Mouse (Mus musculus): ENCODE results near the gene Ly6g5c. TPM values are rescaled to one million over a fixed set of nuclear protein-coding genes. Genes with fewer than 3 reads are reported as not detected.

The Ly6g5c gene
- polyA plus RNA-seq, 1 experiment from 2014 or later, result not detected

DNA sequence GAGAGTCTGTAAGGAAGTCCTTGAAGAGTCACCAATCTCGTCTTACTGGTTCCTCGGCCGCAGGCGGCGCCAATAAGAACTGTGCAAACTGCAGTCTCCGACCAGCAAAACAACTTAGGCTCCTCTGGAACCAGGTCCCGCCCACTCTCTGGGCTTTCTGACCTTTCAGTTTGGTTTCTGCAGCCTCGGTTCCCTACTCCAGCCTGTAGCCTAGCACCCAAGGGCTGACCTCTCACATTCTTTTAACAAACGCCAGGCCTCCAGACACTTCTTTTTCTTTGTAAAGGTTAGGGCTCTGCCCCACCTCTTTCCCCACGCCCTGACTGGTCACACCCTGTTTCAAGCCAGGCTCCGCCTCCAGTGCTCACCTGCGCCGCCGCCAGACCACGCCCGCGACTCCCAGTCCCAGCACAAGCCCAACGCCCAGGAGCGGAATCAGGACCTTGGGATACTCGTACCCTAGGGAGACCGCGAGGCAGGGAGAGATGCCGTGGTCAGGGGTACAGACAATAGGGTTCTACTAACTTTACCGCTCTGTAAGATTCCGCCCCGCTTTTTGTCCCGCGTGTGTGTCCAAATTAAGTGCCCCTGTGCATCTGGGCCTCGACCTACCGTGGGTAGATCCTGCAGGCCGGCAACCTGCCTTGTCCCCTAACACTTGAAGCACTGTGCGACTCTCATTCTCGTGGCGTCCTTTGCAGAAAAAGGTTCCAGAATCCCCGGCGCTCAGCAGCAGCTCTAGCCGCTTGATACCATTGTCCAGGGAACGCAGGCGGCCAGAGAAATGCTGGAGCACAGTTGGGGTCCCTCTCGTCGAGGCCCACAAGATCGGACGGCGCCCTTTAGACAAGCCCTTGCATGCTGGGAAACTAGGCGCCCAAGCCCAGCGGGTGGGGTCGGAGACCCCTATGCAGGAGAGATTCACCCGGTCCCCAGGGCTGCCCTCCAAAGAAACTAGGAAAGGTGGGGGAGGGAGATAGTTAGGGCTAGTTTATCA is 42.8 kb upstream of the Ly6g5c start, which contains the start of gene Ly6g6c:
Gene Ly6g6c (plus strand): TSS at position 438 of the 997 bp plus-strand sequence.
- Histone ChIP-seq H3K9ac (ENCODE audit: low read depth, low read length) (peak within 1 kb of the TSS; percentile 59), H3K4me2 (ENCODE audit: low read depth, low read length) (peak within 1 kb of the TSS; percentile 69), H3K36me3 (ENCODE audit: control insufficient read depth, insufficient read depth, low read length) (no peaks in the 10 kb centered on the region), H3K4me3 (ENCODE audit: low read length) (peak within 1 kb of the TSS; percentile 50), H3K27me3 (replicated peaks; ENCODE audit: control insufficient read depth, insufficient read depth, low read length) (no peaks in the 10 kb centered on the region; the same call in 1 of the 2 replicates), H3K9me3 (ENCODE audit: control insufficient read depth, low read length) (no peaks in the 10 kb centered on the region), H3K27ac (ENCODE audit: low read length) (peak within 1 kb of the TSS; percentile 79), H3K4me1 (ENCODE audit: control insufficient read depth, insufficient read depth, low read length) (peaks cover 29% of the 10 kb centered on the region)
- peak; percentile 90 for ATAC-seq
- WGBS, result 4% methylated on average over 48 of the region's 48 CpGs

DNA sequence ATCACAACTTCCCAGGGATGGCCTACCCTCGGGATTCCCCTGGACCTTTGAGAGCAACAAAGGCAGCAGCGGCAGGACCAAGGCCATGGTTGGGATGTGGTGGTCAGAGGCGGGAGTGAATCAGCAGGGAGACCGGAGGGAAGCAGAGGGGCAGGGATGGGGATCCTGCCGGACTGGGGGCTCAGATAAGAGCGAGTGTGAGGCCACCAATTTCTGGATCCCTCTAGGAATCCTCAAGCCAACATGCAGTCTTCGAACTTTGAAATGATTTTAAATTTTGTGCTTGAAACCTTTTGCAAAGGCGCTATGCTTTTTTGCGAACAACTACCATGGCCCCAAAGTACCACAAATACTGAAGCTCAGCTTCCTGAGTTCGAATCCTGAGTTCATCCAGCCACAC is 42.0 kb upstream of the Ly6g5c start, which contains the start of gene Mpig6b:
Gene Mpig6b (minus strand): TSS at position 101 of the 400 bp plus-strand sequence.
- Histone ChIP-seq H3K9me3 (ENCODE audit: control insufficient read depth, low read length) (no peaks in the 10 kb centered on the region), H3K4me2 (ENCODE audit: low read depth, low read length) (peak within 1 kb of the TSS; percentile 69), H3K36me3 (ENCODE audit: control insufficient read depth, insufficient read depth, low read length) (no peaks in the 10 kb centered on the region), H3K4me1 (ENCODE audit: control insufficient read depth, insufficient read depth, low read length) (peaks cover 23% of the 10 kb centered on the region), H3K4me3 (ENCODE audit: low read length) (peak within 1 kb of the TSS; percentile 50), H3K27ac (ENCODE audit: low read length) (peak within 1 kb of the TSS; percentile 79), H3K27me3 (replicated peaks; ENCODE audit: control insufficient read depth, insufficient read depth, low read length) (no peaks in the 10 kb centered on the region; the same call in 1 of the 2 replicates), H3K9ac (ENCODE audit: low read depth, low read length) (peak within 1 kb of the TSS; percentile 59)
- 63% methylated on average over 10 of the region's 10 CpGs for WGBS
- no peak for ATAC-seq

DNA sequence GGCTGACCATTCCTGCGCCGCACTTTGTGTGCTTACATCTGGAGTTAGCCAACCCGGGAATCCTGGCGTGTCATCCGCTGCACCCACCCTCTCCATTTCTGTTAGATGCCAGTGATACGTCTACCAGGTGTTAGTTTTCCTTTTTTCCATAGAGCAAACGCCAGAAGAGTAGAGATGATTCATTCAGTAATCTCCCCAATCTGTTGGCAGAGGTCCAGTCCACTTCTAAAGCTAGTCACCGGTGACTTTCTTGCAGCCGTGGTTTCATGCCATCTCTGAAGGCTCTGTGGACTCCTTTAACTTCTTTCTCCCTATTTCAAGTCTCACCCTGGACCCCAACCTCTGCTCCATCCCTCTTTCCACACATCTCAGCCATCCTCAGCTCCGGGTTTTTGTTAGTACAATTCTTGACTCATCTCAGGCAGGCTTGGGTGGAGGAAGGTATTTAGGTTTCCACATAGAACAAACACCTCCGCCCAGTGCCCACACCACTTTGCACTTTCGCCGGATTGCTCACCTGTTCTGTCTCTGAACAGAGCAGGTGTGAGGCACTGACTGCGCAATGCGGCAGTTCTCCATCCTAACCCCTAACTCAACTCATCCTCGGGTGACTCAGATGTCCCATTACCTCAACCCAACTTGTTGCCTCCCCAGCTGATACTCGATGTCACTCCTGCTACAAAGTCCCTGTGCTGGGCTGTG is 39.7 kb upstream of the Ly6g5c start:
- no peak for ATAC-seq
- H3K9ac ChIP-seq (ENCODE audit: low read depth, low read length), result no peak overlapping the region
- peaks cover 16% of the 10 kb centered on the region for H3K4me1 ChIP-seq (ENCODE audit: control insufficient read depth, insufficient read depth, low read length)
- no peak overlapping the region for H3K27ac ChIP-seq (ENCODE audit: low read length)
- 77% methylated on average over 17 of the region's 17 CpGs for WGBS
- H3K9me3 ChIP-seq (ENCODE audit: control insufficient read depth, low read length), result no peaks in the 10 kb centered on the region
- no peaks in the 10 kb centered on the region for H3K36me3 ChIP-seq (ENCODE audit: control insufficient read depth, insufficient read depth, low read length)
- H3K27me3 ChIP-seq (replicated peaks; ENCODE audit: control insufficient read depth, insufficient read depth, low read length), result no peaks in the 10 kb centered on the region; the same call in 1 of the 2 replicates
- H3K4me3 ChIP-seq (ENCODE audit: low read length), result no peak overlapping the region
- no peak overlapping the region for H3K4me2 ChIP-seq (ENCODE audit: low read depth, low read length)

DNA sequence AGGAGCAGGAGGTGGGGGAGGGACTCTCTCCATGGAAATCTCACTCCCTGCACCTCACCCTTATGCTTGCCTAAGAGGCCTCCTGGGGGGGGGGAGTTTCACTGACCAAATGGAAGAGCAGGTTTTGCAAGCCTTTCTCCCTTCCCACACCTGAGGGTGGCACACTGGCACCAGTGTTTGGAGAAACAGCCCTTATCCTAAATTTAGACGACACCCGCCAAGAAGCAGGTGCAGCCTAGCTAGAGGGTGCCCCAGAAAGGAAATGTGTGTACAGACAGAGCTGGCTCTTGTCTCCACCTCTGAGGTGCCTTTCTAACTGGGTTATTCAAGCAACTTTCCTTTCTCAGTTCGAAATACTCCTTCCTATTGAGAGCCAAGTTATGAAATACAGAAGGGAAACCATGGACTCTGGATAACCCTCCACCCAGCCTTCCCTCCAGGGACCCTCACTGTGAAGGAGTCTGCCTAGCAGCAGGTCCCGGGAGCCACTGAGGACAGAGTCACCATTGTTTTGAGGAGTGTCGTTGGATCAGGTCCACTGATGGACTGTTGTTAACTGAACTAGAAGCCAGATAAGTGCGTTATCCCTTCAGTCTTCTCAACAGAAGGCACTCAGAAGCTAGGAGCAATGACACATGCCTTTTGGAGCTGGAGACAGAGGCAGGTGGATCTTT is 37.4 kb upstream of the Ly6g5c start:
- no peaks in the 10 kb centered on the region for H3K9me3 ChIP-seq (ENCODE audit: control insufficient read depth, low read length)
- no peak overlapping the region for H3K4me2 ChIP-seq (ENCODE audit: low read depth, low read length)
- no peaks in the 10 kb centered on the region for H3K36me3 ChIP-seq (ENCODE audit: control insufficient read depth, insufficient read depth, low read length)
- no peak overlapping the region for H3K9ac ChIP-seq (ENCODE audit: low read depth, low read length)
- H3K27ac ChIP-seq (ENCODE audit: low read length), result no peak overlapping the region
- H3K4me1 ChIP-seq (ENCODE audit: control insufficient read depth, insufficient read depth, low read length), result peaks cover 5% of the 10 kb centered on the region
- H3K27me3 ChIP-seq (replicated peaks; ENCODE audit: control insufficient read depth, insufficient read depth, low read length), result no peaks in the 10 kb centered on the region; the same call in 1 of the 2 replicates
- WGBS, result 48% methylated on average over 6 of the region's 6 CpGs
- no peak overlapping the region for H3K4me3 ChIP-seq (ENCODE audit: low read length)
- ATAC-seq, result no peak

DNA sequence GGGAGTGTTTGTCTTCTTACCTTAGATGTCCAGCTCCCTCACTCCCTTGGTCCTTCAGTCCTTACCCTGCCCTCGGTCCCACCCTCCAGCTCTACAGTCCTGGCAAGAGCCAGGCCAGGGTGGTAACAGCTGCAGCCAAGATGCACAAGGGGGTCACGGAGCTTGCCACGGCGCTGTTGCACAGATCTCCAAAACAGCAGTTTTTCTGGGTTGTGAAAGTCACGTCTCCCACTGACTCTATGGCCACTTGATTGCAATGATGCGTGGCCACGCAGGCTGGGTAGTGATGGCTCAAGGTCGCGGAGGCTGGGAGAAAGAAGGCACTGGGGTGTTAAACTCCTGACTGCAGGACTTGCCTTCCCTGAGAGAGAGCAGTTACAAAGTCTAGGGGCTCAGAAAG is 36.6 kb upstream of the Ly6g5c start:
- 75% methylated on average over 9 of the region's 9 CpGs for WGBS
- H3K9ac ChIP-seq (ENCODE audit: low read depth, low read length), result no peak overlapping the region
- H3K4me3 ChIP-seq (ENCODE audit: low read length), result no peak overlapping the region
- H3K9me3 ChIP-seq (ENCODE audit: control insufficient read depth, low read length), result no peaks in the 10 kb centered on the region
- H3K4me2 ChIP-seq (ENCODE audit: low read depth, low read length), result no peak overlapping the region
- H3K4me1 ChIP-seq (ENCODE audit: control insufficient read depth, insufficient read depth, low read length), result peaks cover 8% of the 10 kb centered on the region
- H3K27me3 ChIP-seq (replicated peaks; ENCODE audit: control insufficient read depth, insufficient read depth, low read length), result no peaks in the 10 kb centered on the region; the same call in 1 of the 2 replicates
- no peaks in the 10 kb centered on the region for H3K36me3 ChIP-seq (ENCODE audit: control insufficient read depth, insufficient read depth, low read length)
- no peak for ATAC-seq
- no peak overlapping the region for H3K27ac ChIP-seq (ENCODE audit: low read length)

DNA sequence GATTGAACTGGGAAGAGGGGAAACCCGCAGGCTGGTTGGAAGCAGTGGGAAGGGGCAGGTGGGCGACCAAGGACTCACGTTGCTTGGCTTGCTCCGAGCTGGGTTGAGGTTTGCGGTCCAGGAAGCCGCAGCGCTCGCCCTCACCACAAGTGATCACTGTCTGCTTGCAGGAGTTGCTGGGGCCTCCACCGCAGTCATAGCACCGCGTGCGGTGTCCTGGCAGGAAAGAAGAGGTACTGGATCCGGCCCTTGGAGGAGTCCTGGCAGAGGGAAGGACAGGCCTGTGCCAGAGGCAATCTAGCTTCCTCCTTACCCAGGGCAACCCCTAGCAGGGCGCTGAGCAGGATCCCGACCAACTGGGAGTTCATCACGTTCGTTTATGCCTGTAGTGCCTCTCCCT is 34.0 kb upstream of the Ly6g5c start:
- 0 out of 2 replicates have a peak overlapping the region, but pooled peaks have one; percentile 5 for H3K4me2 ChIP-seq (ENCODE audit: low read depth, low read length)
- 38% methylated on average over 17 of the region's 17 CpGs for WGBS
- peak overlapping the region; percentile 46; the same call in 1 of the 2 replicates for H3K9ac ChIP-seq (ENCODE audit: low read depth, low read length)
- peak; percentile 19; the same call in 1 of the 2 replicates for ATAC-seq
- no peaks in the 10 kb centered on the region for H3K9me3 ChIP-seq (ENCODE audit: control insufficient read depth, low read length)
- peaks cover 24% of the 10 kb centered on the region for H3K4me1 ChIP-seq (ENCODE audit: control insufficient read depth, insufficient read depth, low read length)
- H3K27ac ChIP-seq (ENCODE audit: low read length), result no peak overlapping the region
- no peaks in the 10 kb centered on the region for H3K36me3 ChIP-seq (ENCODE audit: control insufficient read depth, insufficient read depth, low read length)
- H3K27me3 ChIP-seq (replicated peaks; ENCODE audit: control insufficient read depth, insufficient read depth, low read length), result no peaks in the 10 kb centered on the region
- H3K4me3 ChIP-seq (ENCODE audit: low read length), result peak overlapping the region; percentile 15

DNA sequence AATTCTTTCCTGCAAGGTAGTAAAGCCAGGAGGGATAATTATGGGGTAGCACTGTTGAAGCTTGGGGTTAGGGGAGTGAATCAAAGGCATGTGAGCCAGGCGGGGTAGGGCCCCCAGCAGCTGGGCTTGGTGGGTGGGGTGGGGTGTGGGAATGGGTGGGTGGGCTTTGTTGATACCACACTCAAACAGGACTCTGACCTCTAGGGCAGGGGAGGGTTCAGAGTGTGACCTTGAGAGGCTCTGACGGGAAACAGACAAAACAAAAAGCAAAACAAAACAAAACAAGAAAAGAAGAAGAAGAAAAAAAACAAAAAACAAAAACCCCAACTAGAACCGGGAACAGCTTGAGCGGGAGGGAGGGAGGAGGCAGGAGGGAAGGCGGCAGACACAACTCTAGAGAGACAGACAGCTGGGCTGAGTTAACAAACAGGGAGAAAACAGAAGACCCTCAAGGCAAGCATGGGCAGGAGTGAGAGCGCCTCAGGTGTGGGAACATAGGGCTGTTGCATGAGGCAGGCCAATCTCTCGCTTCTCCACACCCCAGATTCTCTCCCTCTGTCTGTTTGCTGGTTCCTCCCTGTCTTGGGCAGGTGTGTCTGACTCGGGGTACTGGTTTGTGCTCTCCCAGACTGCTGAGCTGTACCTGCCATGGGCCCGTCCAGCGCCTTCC is 31.4 kb upstream of the Ly6g5c start, which contains the start of gene Ly6g6e:
Gene Ly6g6e (plus strand): TSS at position 396 of the 670 bp plus-strand sequence.
- Histone ChIP-seq H3K4me3 (ENCODE audit: low read length) (peak within 1 kb of the TSS; percentile 37), H3K9ac (ENCODE audit: low read depth, low read length) (peak within 1 kb of the TSS; percentile 65), H3K4me2 (ENCODE audit: low read depth, low read length) (peak within 1 kb of the TSS; percentile 55), H3K27me3 (replicated peaks; ENCODE audit: control insufficient read depth, insufficient read depth, low read length) (no peaks in the 10 kb centered on the region), H3K4me1 (ENCODE audit: control insufficient read depth, insufficient read depth, low read length) (peaks cover 30% of the 10 kb centered on the region), H3K36me3 (ENCODE audit: control insufficient read depth, insufficient read depth, low read length) (no peaks in the 10 kb centered on the region), H3K9me3 (ENCODE audit: control insufficient read depth, low read length) (no peaks in the 10 kb centered on the region), H3K27ac (ENCODE audit: low read length) (peak within 1 kb of the TSS; percentile 74)
- 31% methylated on average over 10 of the region's 10 CpGs for WGBS
- ATAC-seq, result no peak

DNA sequence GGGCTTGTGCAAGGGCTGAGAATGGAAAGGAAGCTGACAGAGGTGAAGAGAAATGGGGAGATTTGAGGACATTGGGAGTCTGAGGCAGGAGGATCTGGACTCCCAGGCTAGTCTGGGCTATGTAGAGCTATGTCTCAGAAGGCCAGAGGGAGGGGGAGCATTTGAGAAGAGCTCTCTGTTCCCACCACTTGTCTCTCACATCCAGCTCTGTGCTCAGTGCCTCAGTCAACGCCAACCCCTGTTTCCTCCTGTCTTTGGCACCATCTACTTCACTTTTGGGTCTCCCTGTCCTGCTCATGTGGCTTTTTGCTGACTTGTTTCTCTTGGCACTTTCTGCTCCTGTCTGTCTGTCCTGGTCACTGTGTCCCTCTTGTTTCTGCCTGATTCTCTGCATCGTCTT is 30.8 kb upstream of the Ly6g5c start:
- Histone ChIP-seq H3K36me3 (ENCODE audit: control insufficient read depth, insufficient read depth, low read length) (no peaks in the 10 kb centered on the region), H3K27me3 (replicated peaks; ENCODE audit: control insufficient read depth, insufficient read depth, low read length) (no peaks in the 10 kb centered on the region), H3K4me2 (ENCODE audit: low read depth, low read length) (peak overlapping the region; percentile 55), H3K9me3 (ENCODE audit: control insufficient read depth, low read length) (no peaks in the 10 kb centered on the region), H3K4me1 (ENCODE audit: control insufficient read depth, insufficient read depth, low read length) (peaks cover 30% of the 10 kb centered on the region), H3K9ac (ENCODE audit: low read depth, low read length) (peak overlapping the region; percentile 65), H3K27ac (ENCODE audit: low read length) (peak overlapping the region; percentile 74), H3K4me3 (ENCODE audit: low read length) (peak overlapping the region; percentile 37)
- ATAC-seq, result 0 out of 2 replicates have a peak, but pooled peaks have one; percentile 3
- 18% methylated on average over 2 of the region's 2 CpGs for WGBS
